Mouse (Mus musculus) adrenal gland, postnatal 14 days (tissue): Measurements from ENCODE around the gene 2610528J11Rik. TPM values are rescaled to one million over a fixed set of nuclear protein-coding genes. Genes with fewer than 3 reads are reported as not detected.
"Not testable (repeated sequence)": the region's sequence is repeated elsewhere in the genome, so short reads cannot be mapped to it uniquely, and the experiment has no call there.

Experiments
- DNase-seq: peaks from one replicate; pipeline ENCODE4 v3.0.0; 2021; ENCODE audit warnings: mixed read lengths
- long read RNA-seq, 2 experiments: library from polyadenylated mRNA; stranded (forward); transcript quantifications; one replicate each; pipeline ENCODE4 v2.0.0; 2021
- total RNA-seq: library from RNA; stranded (reverse); gene quantifications from 2 replicates; pipeline ENCODE4 v1.2.3, GENCODE M21; 2021

2610528J11Rik gene
- 3.6 TPM in 1 of 2 replicates, not detected in the other for total RNA-seq
- long read RNA-seq, experiment 1, result 0 reads
- long read RNA-seq, experiment 2, partial matches to known transcripts, result 1 of 4 reads
- long read RNA-seq, experiment 2, other reads (novel, unspliced or antisense), result 1 of 4 reads

DNA sequence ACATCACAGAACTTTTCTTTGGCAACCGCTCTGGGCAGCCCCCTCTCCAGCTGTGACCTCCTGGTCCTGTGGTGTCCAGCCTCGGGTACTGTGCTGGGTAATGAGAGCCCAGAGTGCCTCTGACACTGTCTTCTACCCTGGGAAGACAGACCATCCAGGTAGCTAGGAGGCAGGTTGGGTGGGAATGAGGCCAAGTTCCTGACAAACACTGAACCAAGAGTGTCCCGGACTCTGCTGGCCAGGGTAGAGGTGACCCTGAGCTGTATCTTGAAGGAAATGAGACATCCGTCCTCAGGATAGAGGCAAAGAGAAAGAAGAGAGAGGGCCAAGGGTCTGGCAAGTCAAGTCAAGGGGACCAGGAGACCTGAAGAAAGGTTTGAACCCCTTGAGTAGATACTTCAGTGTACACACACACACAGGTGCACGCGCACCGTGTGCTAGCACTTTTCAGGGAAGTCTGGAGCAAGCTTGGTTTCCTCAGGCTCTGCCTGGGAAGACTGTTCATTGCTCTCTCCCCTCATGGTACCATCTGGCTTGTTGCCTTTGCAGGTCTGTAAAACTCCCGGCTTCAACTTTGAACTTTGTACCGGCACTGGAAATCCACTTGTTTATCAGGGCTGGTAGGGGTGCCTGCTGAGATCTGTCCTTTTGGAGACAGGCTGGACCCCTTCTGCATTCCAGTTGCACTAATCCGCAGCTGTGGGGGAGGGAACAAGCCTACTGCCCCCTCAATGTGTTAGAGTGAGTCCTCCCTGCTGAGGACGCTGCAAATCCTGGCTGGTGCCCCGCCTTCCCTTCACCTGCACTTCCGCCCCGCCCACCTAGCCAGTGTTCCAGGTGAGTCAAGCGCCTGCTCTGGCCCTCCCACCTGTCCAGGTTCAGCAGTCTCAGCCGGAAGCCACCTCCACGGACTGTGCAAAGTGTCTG is at the start of gene 2610528J11Rik:
2610528J11Rik (plus strand) TSS at position 592 of the 927 bp plus-strand sequence.
- no peak for DNase-seq

DNA sequence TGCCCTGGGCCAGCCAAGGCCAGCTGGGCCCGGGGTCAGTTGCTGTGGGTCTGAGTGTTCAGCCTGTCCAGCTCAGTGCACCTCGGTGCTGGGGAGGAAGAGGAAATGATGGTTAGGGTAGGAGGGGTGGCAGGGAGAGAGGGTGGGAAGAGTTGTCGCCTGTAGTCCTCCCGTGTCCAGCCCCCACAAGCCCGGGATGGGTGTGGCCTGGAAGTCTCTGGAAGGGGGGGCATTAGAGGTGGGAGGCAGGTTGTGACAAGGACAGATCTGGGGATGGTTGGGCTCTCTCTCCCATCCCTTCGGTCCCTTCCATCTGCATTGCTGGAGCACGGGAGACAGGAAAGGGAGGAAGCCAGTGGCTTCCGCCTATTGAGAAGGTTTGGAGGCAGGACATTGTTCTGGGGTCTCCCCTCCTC is 37.1 kb upstream of the 2610528J11Rik start, which contains the start of gene Tie1:
Tie1 (minus strand) TSS at position 345 of the 416 bp plus-strand sequence.
- DNase-seq, result peak; percentile 72

DNA sequence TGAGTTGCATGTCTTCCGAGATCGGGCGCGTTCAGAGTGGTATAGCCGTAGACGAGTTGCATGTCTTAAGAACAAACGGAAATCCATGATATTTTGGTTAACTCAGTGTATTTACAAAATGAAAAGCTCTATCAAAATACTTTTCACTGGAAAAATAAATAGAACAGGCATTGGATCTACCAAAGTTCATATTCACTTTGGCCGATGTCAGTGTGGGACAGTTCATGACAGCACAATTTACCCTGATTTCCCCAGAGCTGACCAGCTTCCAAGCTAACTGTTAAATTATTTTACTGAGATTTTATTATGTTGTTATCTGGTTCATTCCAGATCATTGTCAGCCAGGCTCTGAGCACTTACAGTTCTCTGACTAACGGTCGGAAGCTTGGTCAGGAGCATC is 36.3 kb upstream of the 2610528J11Rik start:
- DNase-seq, result no peak

- DNase-seq, result no peak
Measured at GRCm38 (mm10) chr4:118500171-118500724, 26.6 kb upstream of the 2610528J11Rik start.

- no peak for DNase-seq
Measured at GRCm38 (mm10) chr4:118500792-118501191, 26.0 kb upstream of the 2610528J11Rik start.

DNA sequence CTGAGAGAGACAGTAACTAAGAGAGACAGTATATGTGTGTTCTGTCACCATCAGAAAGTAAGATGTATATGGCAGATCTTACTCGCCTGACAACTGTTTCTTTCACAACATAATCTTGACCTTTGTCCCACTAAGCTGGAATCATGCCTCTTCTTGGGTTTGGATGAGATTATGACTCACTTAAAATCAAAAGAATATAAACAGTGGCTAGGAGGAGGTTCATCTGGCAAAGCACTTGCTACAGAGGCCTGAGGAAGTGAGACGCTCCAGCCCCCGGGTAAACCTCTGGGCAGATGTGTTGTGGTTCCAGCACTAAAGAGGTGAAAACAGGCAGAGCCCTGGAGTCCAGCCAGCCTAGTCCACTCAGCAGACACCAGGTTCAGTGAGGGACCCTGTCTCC is 21.2 kb upstream of the 2610528J11Rik start:
- no peak for DNase-seq

DNA sequence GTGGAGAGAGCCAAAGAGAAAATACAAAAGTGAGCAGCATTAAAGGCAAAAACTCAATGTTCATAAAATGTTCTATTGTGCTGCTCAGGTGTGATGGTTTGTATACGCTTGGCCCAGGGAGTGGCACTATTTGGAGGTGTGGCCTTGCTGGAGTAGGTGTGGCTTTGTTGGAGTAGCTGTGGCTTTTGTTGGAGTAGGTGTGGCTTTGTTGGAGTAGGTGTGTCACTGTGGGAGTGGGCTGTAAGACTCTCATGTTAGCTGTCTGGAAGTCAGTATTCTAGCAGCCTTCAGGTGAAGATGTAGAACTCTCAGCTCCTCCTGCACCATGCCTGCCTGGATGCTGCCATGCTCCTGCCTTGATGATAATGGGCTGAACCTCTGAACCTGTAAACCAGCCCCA is 19.6 kb upstream of the 2610528J11Rik start:
- not testable (repeated sequence) for DNase-seq

DNA sequence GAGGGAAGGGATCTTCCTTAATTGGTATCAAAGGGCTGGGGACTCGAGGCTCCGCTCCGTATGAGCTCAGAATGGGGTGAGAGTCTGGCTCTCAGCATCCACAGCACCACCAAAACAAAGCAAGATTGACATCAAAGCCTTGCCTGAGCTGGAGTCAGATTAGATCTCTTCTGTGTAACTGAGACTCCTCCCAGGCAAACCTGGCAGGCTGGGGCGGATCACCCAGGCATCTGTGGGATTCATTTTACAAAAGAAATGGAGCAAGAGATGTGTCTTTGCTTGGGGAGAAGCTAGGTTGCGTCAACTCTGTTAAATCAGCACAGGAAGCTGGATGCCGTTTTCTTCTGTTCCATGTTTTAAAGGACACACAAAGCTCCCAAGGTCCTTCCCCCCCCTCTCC is 17.7 kb upstream of the 2610528J11Rik start:
- no peak for DNase-seq

- DNase-seq, result peak; percentile 41
Measured at GRCm38 (mm10) chr4:118516699-118517496, 9.9 kb upstream of the 2610528J11Rik start.

DNA sequence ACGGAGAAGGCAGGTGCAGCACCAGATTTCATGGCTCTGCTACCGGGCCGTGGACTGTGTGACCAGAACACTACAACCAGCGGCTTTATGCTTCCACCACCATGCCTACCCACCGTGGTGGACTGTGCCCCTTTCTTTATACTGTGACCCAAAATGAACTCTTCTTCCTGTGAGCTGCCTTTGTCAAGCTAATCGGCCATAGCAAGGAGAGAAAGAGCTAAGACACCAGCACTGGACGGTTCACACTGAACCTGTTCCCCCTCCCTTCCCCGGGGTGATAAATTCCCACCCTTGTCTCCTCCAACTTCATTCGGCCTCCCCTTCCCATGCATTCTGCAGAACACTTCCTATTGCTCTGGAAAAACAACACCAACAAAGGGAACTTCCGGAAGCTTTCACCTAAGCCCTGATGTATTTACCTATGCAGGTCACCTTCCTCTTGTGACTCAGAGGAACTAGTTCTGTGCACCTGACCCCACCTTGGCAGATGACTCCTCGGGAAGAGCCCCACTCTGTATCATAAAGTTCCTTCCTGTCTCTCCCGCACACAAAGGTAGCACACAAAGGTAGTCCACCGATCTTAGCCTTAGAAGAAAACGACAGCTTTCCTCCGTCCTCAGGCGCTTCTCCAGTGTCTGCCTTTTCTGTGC is 9.2 kb upstream of the 2610528J11Rik start:
- no peak for DNase-seq

- DNase-seq, result peak; percentile 49
Measured at GRCm38 (mm10) chr4:118518208-118518607, 8.6 kb upstream of the 2610528J11Rik start.

GRCm38 (mm10) chr4:118522248-118522647 is 4.6 kb upstream of the 2610528J11Rik start:
- no peak for DNase-seq

DNA sequence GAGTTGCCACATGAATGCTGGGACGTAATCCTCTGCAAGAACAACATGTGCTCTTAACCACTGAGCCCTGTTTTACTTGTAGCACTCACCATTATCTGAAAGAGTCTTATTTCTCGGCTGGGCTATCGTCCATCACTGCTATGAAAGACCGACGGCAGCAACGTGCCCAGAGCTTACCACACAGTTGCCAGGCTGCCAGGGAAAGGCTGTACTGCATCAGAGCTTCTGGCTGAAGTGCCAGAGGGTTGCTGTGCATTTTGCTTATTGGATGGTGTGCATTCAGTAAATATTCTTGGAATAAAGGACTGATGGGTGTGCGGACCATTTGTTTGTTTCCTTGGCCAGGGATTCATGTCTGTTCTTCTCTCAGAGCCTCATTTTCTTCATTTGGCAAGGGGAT is 2.8 kb upstream of the 2610528J11Rik start:
- no peak for DNase-seq

GRCm38 (mm10) chr4:118525779-118526178 is 1.0 kb upstream of the 2610528J11Rik start:
- DNase-seq, result no peak

- no peak for DNase-seq
Measured at GRCm38 (mm10) chr4:118527335-118527681, 509 bp downstream of the 2610528J11Rik start.

DNA sequence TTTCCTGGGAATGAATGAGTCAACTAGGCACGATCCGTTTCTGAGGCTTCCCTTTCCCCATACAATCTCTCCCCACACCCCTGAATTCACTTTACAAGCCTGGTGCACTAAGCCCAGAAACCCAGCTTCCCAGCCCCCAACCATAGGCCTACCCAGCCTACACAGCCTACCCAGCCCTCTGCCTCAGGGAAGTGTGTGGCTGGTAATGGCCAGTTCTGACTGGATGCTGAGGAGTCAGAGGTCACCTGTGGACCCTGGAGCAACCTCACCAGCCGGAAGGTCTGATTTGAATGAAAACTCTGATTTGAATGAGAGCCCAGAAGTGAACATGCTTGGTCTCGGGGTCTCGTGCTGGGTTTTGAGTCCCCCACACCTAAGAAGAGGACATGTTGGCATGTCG is 921 bp downstream of the 2610528J11Rik start:
- no peak for DNase-seq

GRCm38 (mm10) chr4:118532663-118533062 is 5.9 kb downstream of the 2610528J11Rik start:
- no peak for DNase-seq

DNA sequence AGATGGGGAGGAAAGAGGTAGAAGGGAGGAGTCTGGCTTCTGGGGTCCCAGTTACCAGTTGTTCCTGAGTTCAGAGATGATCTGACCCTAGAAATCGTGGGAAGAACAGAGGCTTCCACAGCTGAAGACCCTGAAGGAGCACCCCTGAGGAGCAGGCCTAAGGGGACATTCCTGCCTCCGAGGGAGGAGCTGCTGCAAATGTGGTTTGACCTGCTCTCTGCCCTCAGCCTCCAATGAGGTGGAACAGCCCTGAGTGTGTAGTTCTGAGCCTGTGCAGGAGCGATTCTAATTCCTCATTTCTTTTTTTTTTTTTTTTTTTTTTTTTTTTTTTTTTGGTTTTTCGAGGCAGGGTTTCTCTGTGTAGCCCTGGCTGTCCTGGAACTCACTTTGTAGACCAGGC is 6.4 kb downstream of the 2610528J11Rik start:
- no peak for DNase-seq

GRCm38 (mm10) chr4:118533605-118534004 is 6.8 kb downstream of the 2610528J11Rik start:
- DNase-seq, result no peak

DNA sequence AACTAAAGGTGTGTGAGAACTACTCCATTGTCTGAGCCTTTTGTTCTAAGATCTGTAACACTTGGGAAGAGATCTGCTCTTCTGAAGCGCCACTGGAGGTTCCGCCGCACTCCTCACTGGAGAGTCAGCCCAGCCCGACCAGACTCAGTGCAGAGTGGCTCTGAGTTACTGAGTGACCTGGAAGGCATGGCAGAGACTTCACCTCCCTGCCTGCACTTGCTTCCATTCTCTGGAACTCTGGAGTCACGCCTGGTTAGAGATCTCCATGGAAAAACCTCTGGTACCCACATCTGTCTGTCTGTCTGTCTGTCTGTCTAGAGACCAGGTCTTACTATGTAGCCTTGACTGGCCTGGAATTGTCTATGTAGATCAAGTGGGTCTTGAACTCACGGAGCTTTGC is 8.8 kb downstream of the 2610528J11Rik start:
- DNase-seq, result no peak

DNA sequence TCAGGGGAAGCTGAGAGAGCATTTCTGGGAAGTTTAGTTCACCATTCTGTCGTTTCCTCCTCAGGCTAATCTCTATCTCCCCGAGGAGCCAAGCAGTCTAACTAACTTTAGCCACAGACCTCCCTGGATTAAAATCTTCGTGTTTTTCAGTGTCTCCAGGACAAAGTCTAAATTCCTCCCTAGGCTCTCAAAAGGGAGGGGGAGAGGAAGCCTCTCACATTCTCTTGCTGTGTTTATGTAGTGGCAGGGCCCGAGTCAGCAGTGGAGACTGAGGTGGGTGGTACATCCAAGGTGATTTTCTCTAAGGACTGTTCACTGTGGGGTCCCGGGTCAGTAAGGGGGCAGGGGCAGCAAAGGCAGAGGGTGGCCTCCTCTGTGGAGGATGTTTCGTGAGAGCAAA is 11.0 kb downstream of the 2610528J11Rik start:
- no peak for DNase-seq

GRCm38 (mm10) chr4:118539904-118540303 is 13.1 kb downstream of the 2610528J11Rik start:
- no peak for DNase-seq
